Mouse (Mus musculus): Measurements from ENCODE around the gene Best3. TPM values are rescaled to one million over a fixed set of nuclear protein-coding genes. Genes with fewer than 3 reads are reported as not detected.

Best3 gene
- 0.25 TPM for polyA plus RNA-seq (2014; fragmentation: Illumina TruSeq; extraction: RNeasy Lipid Tissue Mini Kit (QIAGEN cat#74804); ENCODE audit: low read depth, low replicate concordance)

GRCm38 (mm10) chr10:116986264-116987082 lies at the start of gene Best3:
TSS of gene Best3 (plus strand) at chr10:116986314.

GRCm38 (mm10) chr10:116950009-116950769 lies 35.9 kb upstream of the Best3 start, which contains the start of gene Rab3ip:
TSS of gene Rab3ip (minus strand) at chr10:116950769.

GRCm38 (mm10) chr10:116972509-116972908 lies 13.6 kb upstream of the Best3 start, which contains the start of gene Gm10271:
TSS of gene Gm10271 (minus strand) at chr10:116972609.

GRCm38 (mm10) chr10:117045175-117046056 lies 59.3 kb downstream of the Best3 start, which contains the start of gene Lrrc10:
TSS of gene Lrrc10 (plus strand) at chr10:117045341.

GRCm38 (mm10) chr10:117063254-117064021 lies 77.3 kb downstream of the Best3 start, which contains the start of gene Cct2:
TSS of gene Cct2 (minus strand) at chr10:117063814.

Other genes starting within 250 kb of the Best3 start
- gene Myrfl, start 89.4 kb upstream of the Best3 start, polyA plus RNA-seq (2014; fragmentation: Illumina TruSeq; extraction: RNeasy Lipid Tissue Mini Kit (QIAGEN cat#74804); ENCODE audit: low read depth, low replicate concordance): 0.22 TPM
- gene Rab3ip, start 35.5 kb upstream of the Best3 start, polyA plus RNA-seq (2014; fragmentation: Illumina TruSeq; extraction: RNeasy Lipid Tissue Mini Kit (QIAGEN cat#74804); ENCODE audit: low read depth, low replicate concordance): 45.2 TPM
- gene Gm10271, start 13.7 kb upstream of the Best3 start, polyA plus RNA-seq (2014; fragmentation: Illumina TruSeq; extraction: RNeasy Lipid Tissue Mini Kit (QIAGEN cat#74804); ENCODE audit: low read depth, low replicate concordance): not detected
- gene Lrrc10, start 59.0 kb downstream of the Best3 start, polyA plus RNA-seq (2014; fragmentation: Illumina TruSeq; extraction: RNeasy Lipid Tissue Mini Kit (QIAGEN cat#74804); ENCODE audit: low read depth, low replicate concordance): not detected
- 285 TPM for gene Cct2, start 77.5 kb downstream of the Best3 start, polyA plus RNA-seq (2014; fragmentation: Illumina TruSeq; extraction: RNeasy Lipid Tissue Mini Kit (QIAGEN cat#74804); ENCODE audit: low read depth, low replicate concordance)
- gene Frs2, start 162.2 kb downstream of the Best3 start, polyA plus RNA-seq (2014; fragmentation: Illumina TruSeq; extraction: RNeasy Lipid Tissue Mini Kit (QIAGEN cat#74804); ENCODE audit: low read depth, low replicate concordance): 20.5 TPM
- 150 TPM for gene Yeats4, start 238.2 kb downstream of the Best3 start, polyA plus RNA-seq (2014; fragmentation: Illumina TruSeq; extraction: RNeasy Lipid Tissue Mini Kit (QIAGEN cat#74804); ENCODE audit: low read depth, low replicate concordance)

Data from testis, adult 10 weeks (tissue).